ENCODE assay signal across 22 mouse cellular contexts in the genomic region with DNA sequence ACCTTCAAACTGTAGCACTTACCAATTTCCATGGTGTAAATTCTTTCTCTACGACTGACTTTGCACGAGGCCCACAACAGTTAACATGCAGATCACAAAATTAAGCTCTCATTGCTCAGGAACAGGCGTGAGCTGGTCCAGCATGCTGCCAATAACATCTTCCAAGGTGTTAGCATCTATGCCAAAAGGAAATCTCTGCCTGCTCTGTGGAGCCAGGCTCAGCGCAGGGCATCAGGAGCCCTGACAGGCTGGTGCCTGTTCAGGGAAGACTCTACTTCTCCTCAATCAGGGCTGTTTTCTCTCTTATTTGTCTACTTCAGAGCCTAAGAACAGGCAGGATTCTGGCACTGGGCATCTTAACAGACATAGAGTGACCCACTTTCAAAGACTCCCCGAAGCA.
DNase-seq lines count a peak whose midpoint lies in the region; ATAC-seq and TF ChIP-seq lines count a peak whose summit lies in the region.
"Had no signal": no experiment of that assay in that cellular context is flagged by ENCODE, and none has a peak within 500 bp of the region (broad histone marks: within the 10 kb centered on the region; RNA-seq: fewer than 3 reads in every experiment).

No protein-coding gene starts in this region.

- peak; percentile 24 to 29 for DNase-seq in cerebellum, adult 2 months
- DNase-seq in cerebellum, adult 11 months, result no peak
- DNase-seq in heart, adult 11 months, result peak; percentile 74
- peak; percentile 56 for DNase-seq in brain, adult 2 months (ENCODE audit: low read depth, low spot score)
- DNase-seq in cerebellum, postnatal 25 days, result peak; percentile 23 to 36
- DNase-seq: adrenal gland, postnatal 25 days; embryo, embryonic 11 days; gastrocnemius, postnatal 10 days; heart, adult 2 months; kidney, adult 11 months; kidney, adult 9 months had no signal

- no peak overlapping the region for H3K27ac ChIP-seq in cerebellum, adult 2 months (ENCODE audit: insufficient read depth, low read length)
- no peak overlapping the region for H3K27ac ChIP-seq in heart, embryonic 11.5 days (ENCODE audit: low read depth, low read length)
- H3K27ac ChIP-seq: embryonic facial prominence, embryonic 15.5 days; forebrain, embryonic 10.5 days; heart, adult 2 months; hindbrain, embryonic 13.5 days; kidney, postnatal 0 days had no signal

- peaks cover 3% of the 10 kb centered on the region; the same call in 1 of the 2 replicates for H3K4me1 ChIP-seq in cerebellum, adult 2 months (ENCODE audit: control insufficient read depth, insufficient read depth, low read length)
- no peaks in the 10 kb centered on the region for H3K4me1 ChIP-seq in heart, embryonic 11.5 days (ENCODE audit: control insufficient read depth, insufficient read depth, low read length)
- H3K4me1 ChIP-seq: embryonic facial prominence, embryonic 15.5 days; forebrain, embryonic 10.5 days; heart, embryonic 12.5 days had no signal

- TF ChIP-seq CTCF in cerebellum, adult 2 months (IDR thresholded peaks at IDR 0.05; ENCODE audit: borderline replicate concordance, insufficient read depth, low read depth, low read length), result no peak

- no peak overlapping the region for H3K9ac ChIP-seq in heart, embryonic 11.5 days (ENCODE audit: low read depth, low read length)
- H3K9ac ChIP-seq: embryonic facial prominence, embryonic 15.5 days; heart, embryonic 12.5 days; hindbrain, embryonic 13.5 days had no signal

- H3K4me2 ChIP-seq in heart, embryonic 11.5 days, result no peak overlapping the region
- H3K4me2 ChIP-seq: embryonic facial prominence, embryonic 15.5 days; heart, embryonic 12.5 days; hindbrain, embryonic 13.5 days had no signal

- no peaks in the 10 kb centered on the region for H3K36me3 ChIP-seq in heart, embryonic 11.5 days (ENCODE audit: control insufficient read depth, insufficient read depth, low read length)
- H3K36me3 ChIP-seq: embryonic facial prominence, embryonic 15.5 days; forebrain, embryonic 10.5 days; heart, embryonic 12.5 days; hindbrain, embryonic 13.5 days had no signal

- 15% methylated on average over 5 of the region's 5 CpGs for WGBS in cerebellum, adult 2 months
- WGBS in heart, embryonic 11.5 days (ENCODE audit: insufficient replicate concordance), result 88% methylated on average over 5 of the region's 5 CpGs

- no peak for TF ChIP-seq POLR2A in cerebellum, adult 2 months (IDR thresholded peaks at IDR 0.05; ENCODE audit: borderline replicate concordance, insufficient read depth, low read length)

- no peaks in the 10 kb centered on the region for H3K27me3 ChIP-seq in cerebellum, adult 2 months (ENCODE audit: control insufficient read depth, insufficient read depth, low read length)
- no peaks in the 10 kb centered on the region for H3K27me3 ChIP-seq in heart, embryonic 11.5 days (ENCODE audit: control insufficient read depth, insufficient read depth, low read length)
- H3K27me3 ChIP-seq: embryonic facial prominence, embryonic 15.5 days; heart, embryonic 12.5 days; hindbrain, embryonic 13.5 days had no signal

- no peaks in the 10 kb centered on the region for H3K9me3 ChIP-seq in heart, embryonic 11.5 days (replicated peaks; ENCODE audit: control insufficient read depth, low read length)
- H3K9me3 ChIP-seq: embryonic facial prominence, embryonic 15.5 days; forebrain, embryonic 10.5 days; heart, embryonic 12.5 days; hindbrain, embryonic 13.5 days had no signal

- no peak overlapping the region for H3K4me3 ChIP-seq in cerebellum, adult 2 months (replicated peaks; ENCODE audit: insufficient read depth, low read depth, low read length)
- H3K4me3 ChIP-seq in heart, embryonic 11.5 days (ENCODE audit: low read depth, low read length), result no peak overlapping the region
- H3K4me3 ChIP-seq: embryonic facial prominence, embryonic 15.5 days; erythroblast, embryonic 14.5 days; forebrain, embryonic 10.5 days; heart, adult 2 months; heart, embryonic 12.5 days; hindbrain, embryonic 13.5 days had no signal

- ATAC-seq in heart, embryonic 11.5 days (replicated peaks; ENCODE audit: insufficient number of reproducible peaks, low FRiP score, low TSS enrichment), result no peak
- no peak for ATAC-seq in inflammation-experienced regulatory T-cells, adult 6 months
- ATAC-seq: activated CD4-positive, CD25-positive, alpha-beta regulatory T cell, adult 4 months; forebrain, embryonic 14.5 days; Patski had no signal
